Mouse (Mus musculus): ENCODE measurements around the gene Tpbg. TPM values are rescaled to one million over a fixed set of nuclear protein-coding genes. Genes with fewer than 3 reads are reported as not detected.
A peak's percentile ranks its signal among the peaks of the same experiment; 100 is the strongest.
"Not testable (repeated sequence)": the region's sequence is repeated elsewhere in the genome, so short reads cannot be mapped to it uniquely, and the experiment has no call there.

Tpbg gene
- 23.1 and 24.6 TPM in 2 replicates for polyA plus RNA-seq (2014; fragmentation: Nextera tagmentation; extraction: Ambion mirVana)

- H3K9me3 ChIP-seq (ENCODE audit: low read depth, low read length), result no peaks in the 10 kb centered on the region
- no peaks in the 10 kb centered on the region for H3K36me3 ChIP-seq (ENCODE audit: insufficient read depth)
- WGBS, result under 1% methylated on average over 39 of the region's 39 CpGs
- H3K4me3 ChIP-seq (ENCODE audit: low read depth, low read length), result peak within 1 kb of the TSS; percentile 69
- no peak for TF ChIP-seq CTCF (IDR thresholded peaks at IDR 0.05; ENCODE audit: low read depth)
- H3K27me3 ChIP-seq (ENCODE audit: insufficient read depth, low read length), result no peaks in the 10 kb centered on the region
- peak within 1 kb of the TSS; percentile 69 for H3K9ac ChIP-seq
- ATAC-seq (ENCODE audit: insufficient read depth) (peak; percentile 84), DNase-seq (peak; percentile 82)
- H3K4me2 ChIP-seq, result peak within 1 kb of the TSS; percentile 90
- H3K4me1 ChIP-seq (ENCODE audit: insufficient read depth), result no peaks in the 10 kb centered on the region
- H3K27ac ChIP-seq (ENCODE audit: low read depth), result peak within 1 kb of the TSS; percentile 88
Measured at GRCm38 (mm10) chr9:85842351-85843011, at the start of gene Tpbg. Gene Tpbg (plus strand): TSS chr9:85842380.

- ATAC-seq (ENCODE audit: insufficient read depth); H3K27me3 ChIP-seq (ENCODE audit: insufficient read depth, low read length); H3K4me2 ChIP-seq; H3K36me3 ChIP-seq (ENCODE audit: insufficient read depth); H3K9me3 ChIP-seq (ENCODE audit: low read depth, low read length); DNase-seq; H3K27ac ChIP-seq (ENCODE audit: low read depth); H3K4me1 ChIP-seq (ENCODE audit: insufficient read depth); H3K4me3 ChIP-seq (ENCODE audit: low read depth, low read length); H3K9ac ChIP-seq: not testable (repeated sequence)
- WGBS, result 80% methylated on average over 2 of the region's 2 CpGs
Measured at GRCm38 (mm10) chr9:85801986-85802385, 40.2 kb upstream of the Tpbg start.

- Histone ChIP-seq H3K4me2 (no peak overlapping the region), H3K27me3 (ENCODE audit: insufficient read depth, low read length) (no peaks in the 10 kb centered on the region), H3K27ac (ENCODE audit: low read depth) (no peak overlapping the region), H3K36me3 (ENCODE audit: insufficient read depth) (no peaks in the 10 kb centered on the region), H3K4me1 (ENCODE audit: insufficient read depth) (no peaks in the 10 kb centered on the region), H3K4me3 (ENCODE audit: low read depth, low read length) (no peak overlapping the region), H3K9me3 (ENCODE audit: low read depth, low read length) (no peaks in the 10 kb centered on the region), H3K9ac (no peak overlapping the region)
- ATAC-seq (ENCODE audit: insufficient read depth) (no peak), DNase-seq (no peak)
- no peak for TF ChIP-seq CTCF (IDR thresholded peaks at IDR 0.05; ENCODE audit: low read depth)
- 84% methylated on average over 4 of the region's 4 CpGs for WGBS
Measured at GRCm38 (mm10) chr9:85802563-85802962, 39.6 kb upstream of the Tpbg start.

- H3K9ac ChIP-seq, result no peak overlapping the region
- TF ChIP-seq CTCF (IDR thresholded peaks at IDR 0.05; ENCODE audit: low read depth), result no peak
- H3K36me3 ChIP-seq (ENCODE audit: insufficient read depth), result no peaks in the 10 kb centered on the region
- DNase-seq (no peak), ATAC-seq (ENCODE audit: insufficient read depth) (no peak)
- 86% methylated on average over 6 of the region's 6 CpGs for WGBS
- H3K27me3 ChIP-seq (ENCODE audit: insufficient read depth, low read length), result no peaks in the 10 kb centered on the region
- H3K4me1 ChIP-seq (ENCODE audit: insufficient read depth), result no peaks in the 10 kb centered on the region
- no peak overlapping the region for H3K4me3 ChIP-seq (ENCODE audit: low read depth, low read length)
- no peak overlapping the region for H3K27ac ChIP-seq (ENCODE audit: low read depth)
- H3K9me3 ChIP-seq (ENCODE audit: low read depth, low read length), result no peaks in the 10 kb centered on the region
- H3K4me2 ChIP-seq, result no peak overlapping the region
Measured at GRCm38 (mm10) chr9:85806411-85806810, 35.8 kb upstream of the Tpbg start.

GRCm38 (mm10) chr9:85809246-85809645 is 32.9 kb upstream of the Tpbg start:
- Histone ChIP-seq H3K4me2 (no peak overlapping the region), H3K27me3 (ENCODE audit: insufficient read depth, low read length) (no peaks in the 10 kb centered on the region), H3K9me3 (ENCODE audit: low read depth, low read length) (no peaks in the 10 kb centered on the region), H3K4me3 (ENCODE audit: low read depth, low read length) (no peak overlapping the region), H3K9ac (no peak overlapping the region), H3K4me1 (ENCODE audit: insufficient read depth) (no peaks in the 10 kb centered on the region), H3K27ac (ENCODE audit: low read depth) (no peak overlapping the region), H3K36me3 (ENCODE audit: insufficient read depth) (no peaks in the 10 kb centered on the region)
- ATAC-seq (ENCODE audit: insufficient read depth) (no peak), DNase-seq (no peak)
- no peak for TF ChIP-seq CTCF (IDR thresholded peaks at IDR 0.05; ENCODE audit: low read depth)
- 86% methylated on average over 3 of the region's 3 CpGs for WGBS

- ATAC-seq (ENCODE audit: insufficient read depth) (no peak), DNase-seq (no peak)
- H3K4me2 ChIP-seq, result no peak overlapping the region
Measured at GRCm38 (mm10) chr9:85820829-85821228, 21.4 kb upstream of the Tpbg start.

GRCm38 (mm10) chr9:85835521-85836425 is 6.4 kb upstream of the Tpbg start:
- Histone ChIP-seq H3K4me1 (ENCODE audit: insufficient read depth) (no peaks in the 10 kb centered on the region), H3K9ac (no peak overlapping the region), H3K36me3 (ENCODE audit: insufficient read depth) (no peaks in the 10 kb centered on the region), H3K4me2 (no peak overlapping the region), H3K27ac (ENCODE audit: low read depth) (no peak overlapping the region), H3K4me3 (ENCODE audit: low read depth, low read length) (no peak overlapping the region), H3K9me3 (ENCODE audit: low read depth, low read length) (no peaks in the 10 kb centered on the region), H3K27me3 (ENCODE audit: insufficient read depth, low read length) (no peaks in the 10 kb centered on the region)
- 82% methylated on average over 17 of the region's 17 CpGs for WGBS
- no peak for TF ChIP-seq CTCF (IDR thresholded peaks at IDR 0.05; ENCODE audit: low read depth)
- ATAC-seq (ENCODE audit: insufficient read depth) (no peak), DNase-seq (no peak)

More at GRCm38 (mm10) chr9:85820829-85821228, 21.4 kb upstream of the Tpbg start:
- Histone ChIP-seq H3K27ac (ENCODE audit: low read depth) (no peak overlapping the region), H3K4me1 (ENCODE audit: insufficient read depth) (no peaks in the 10 kb centered on the region), H3K9ac (no peak overlapping the region), H3K9me3 (ENCODE audit: low read depth, low read length) (no peaks in the 10 kb centered on the region), H3K27me3 (ENCODE audit: insufficient read depth, low read length) (no peaks in the 10 kb centered on the region), H3K4me3 (ENCODE audit: low read depth, low read length) (no peak overlapping the region), H3K36me3 (ENCODE audit: insufficient read depth) (no peaks in the 10 kb centered on the region)
- no peak for TF ChIP-seq CTCF (IDR thresholded peaks at IDR 0.05; ENCODE audit: low read depth)
- 85% methylated on average over 11 of the region's 11 CpGs for WGBS

Data from lung, embryonic 14.5 days (tissue).